15 mouse cellular contexts compared by ENCODE assay signal in genomic region chr13:69591338-69591737, GRCm38 (mm10).
"Had no signal": no experiment of that assay in that cellular context is flagged by ENCODE, and none has a peak within 500 bp of the region (broad histone marks: within the 10 kb centered on the region; RNA-seq: fewer than 3 reads in every experiment).

No protein-coding gene starts in this region.

- H3K27me3 ChIP-seq: kidney, embryonic 15.5 days; liver, embryonic 12.5 days; midbrain, embryonic 15.5 days; neural tube, embryonic 13.5 days had no signal

- H3K4me2 ChIP-seq: kidney, embryonic 15.5 days; liver, embryonic 12.5 days; lung, embryonic 14.5 days; midbrain, embryonic 15.5 days; neural tube, embryonic 13.5 days had no signal

- H3K27ac ChIP-seq: kidney, embryonic 15.5 days; left cerebral cortex, adult 2 months; liver, embryonic 12.5 days; midbrain, embryonic 10.5 days; midbrain, embryonic 15.5 days; neural tube, embryonic 13.5 days had no signal

- H3K4me3 ChIP-seq: kidney, embryonic 15.5 days; left cerebral cortex, adult 2 months; liver, embryonic 12.5 days; midbrain, embryonic 10.5 days; midbrain, embryonic 15.5 days; neural tube, embryonic 13.5 days had no signal

- DNase-seq: kidney, adult 18-20 months; kidney, postnatal 14 days; lung, embryonic 14.5 days; lung, postnatal 10 days; lung, postnatal 4 days; retina, postnatal 1 day; right cerebral cortex, postnatal 4 days; spleen, adult 18-20 months; thymus, postnatal 4 days had no signal

- ATAC-seq: liver, embryonic 12.5 days; midbrain, embryonic 15.5 days had no signal

- H3K4me1 ChIP-seq: kidney, embryonic 15.5 days; liver, embryonic 12.5 days; midbrain, embryonic 15.5 days; neural tube, embryonic 13.5 days had no signal

- H3K9me3 ChIP-seq: kidney, embryonic 15.5 days; liver, embryonic 12.5 days; midbrain, embryonic 10.5 days; midbrain, embryonic 15.5 days; neural tube, embryonic 13.5 days had no signal

- H3K36me3 ChIP-seq: kidney, embryonic 15.5 days; liver, embryonic 12.5 days; midbrain, embryonic 15.5 days; neural tube, embryonic 13.5 days had no signal

- H3K9ac ChIP-seq: kidney, embryonic 15.5 days; liver, embryonic 12.5 days; lung, embryonic 14.5 days; midbrain, embryonic 15.5 days; neural tube, embryonic 13.5 days had no signal
